Mouse (Mus musculus) urinary bladder, postnatal 14 days (tissue): ENCODE data around the gene Cdsn.

Source experiments
- DNase-seq: peaks from one replicate; pipeline ENCODE4 v3.0.0; 2021; ENCODE audit warnings: low spot score

Gene Cdsn

GRCm38 (mm10) chr17:35570836-35571235 lies 18.9 kb downstream of the Cdsn start:
- no peak for DNase-seq

GRCm38 (mm10) chr17:35571477-35571876 lies 19.5 kb downstream of the Cdsn start:
- DNase-seq, result no peak

DNA sequence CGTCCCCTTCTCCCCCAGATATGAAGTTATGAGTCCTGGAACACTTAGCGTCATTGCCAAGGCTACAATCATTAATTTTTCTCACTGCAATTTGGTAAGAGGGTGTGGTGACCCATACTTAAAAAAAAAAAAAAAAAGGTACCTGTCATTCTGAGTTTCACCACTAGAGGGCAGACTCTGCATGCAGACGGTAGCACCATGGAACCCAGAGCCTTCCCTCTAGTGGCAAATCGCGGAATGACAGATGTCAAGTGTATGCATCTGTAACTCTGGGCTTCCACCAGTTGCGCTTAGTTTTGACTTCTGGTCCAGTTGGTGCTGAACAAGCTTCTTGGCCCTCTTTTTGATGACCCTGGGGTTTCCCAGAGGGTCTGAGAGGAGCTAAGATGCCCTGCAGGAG lies 26.3 kb downstream of the Cdsn start:
- peak; percentile 89 for DNase-seq

- DNase-seq, result no peak
These were observed 31.0 kb downstream of the Cdsn start for GRCm38 (mm10) chr17:35582900-35583299.

- DNase-seq, result peak; percentile 85
These were observed 32.5 kb downstream of the Cdsn start for GRCm38 (mm10) chr17:35584330-35584937.

DNA sequence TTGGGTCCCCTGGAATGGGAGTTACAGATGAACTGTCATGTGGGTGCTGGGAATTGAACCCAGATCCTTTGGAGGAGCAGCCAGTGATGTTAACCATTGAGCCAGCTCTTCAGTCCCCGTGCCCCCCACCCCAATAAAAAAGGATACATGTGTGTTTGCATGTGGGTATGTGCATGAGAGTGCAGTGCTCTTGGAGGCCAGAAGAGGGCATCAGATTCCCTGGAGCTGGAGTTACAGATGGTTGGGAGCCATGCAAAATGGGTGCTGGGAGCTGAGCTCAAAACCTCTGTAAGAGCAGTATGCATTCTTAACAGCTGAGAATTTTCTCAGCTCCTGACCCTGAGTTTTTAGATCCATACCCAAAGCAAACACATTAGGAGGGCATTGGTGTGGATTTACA lies 35.4 kb downstream of the Cdsn start:
- DNase-seq, result no peak

DNA sequence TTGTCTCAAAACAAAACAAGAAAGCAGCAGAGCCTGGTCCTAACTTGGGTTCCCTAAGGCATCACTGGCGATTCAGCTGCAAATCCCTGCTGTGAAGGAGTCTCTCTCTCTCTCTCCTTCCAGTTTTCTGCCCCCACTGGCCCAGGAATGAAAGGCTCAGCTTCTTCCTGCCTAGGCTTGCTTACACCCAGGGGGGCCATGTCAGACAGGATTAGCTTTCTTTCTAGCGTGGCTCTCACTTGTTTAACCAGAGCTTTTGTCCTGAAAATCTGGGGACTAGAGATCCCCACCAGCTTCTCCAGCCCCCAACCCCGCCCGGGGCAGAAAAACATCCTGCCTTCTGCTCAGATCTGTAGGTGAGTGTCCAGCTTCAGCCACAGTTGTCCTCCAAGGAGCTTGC lies 36.5 kb downstream of the Cdsn start:
- no peak for DNase-seq

- peak; percentile 88 for DNase-seq
These were observed 38.7 kb downstream of the Cdsn start for GRCm38 (mm10) chr17:35590410-35591218.

- no peak for DNase-seq
These were observed 39.3 kb downstream of the Cdsn start for GRCm38 (mm10) chr17:35591219-35591578.

- no peak for DNase-seq
These were observed 39.8 kb downstream of the Cdsn start for GRCm38 (mm10) chr17:35591731-35592130.

- no peak for DNase-seq
These were observed 40.2 kb downstream of the Cdsn start for GRCm38 (mm10) chr17:35592131-35592530.

DNA sequence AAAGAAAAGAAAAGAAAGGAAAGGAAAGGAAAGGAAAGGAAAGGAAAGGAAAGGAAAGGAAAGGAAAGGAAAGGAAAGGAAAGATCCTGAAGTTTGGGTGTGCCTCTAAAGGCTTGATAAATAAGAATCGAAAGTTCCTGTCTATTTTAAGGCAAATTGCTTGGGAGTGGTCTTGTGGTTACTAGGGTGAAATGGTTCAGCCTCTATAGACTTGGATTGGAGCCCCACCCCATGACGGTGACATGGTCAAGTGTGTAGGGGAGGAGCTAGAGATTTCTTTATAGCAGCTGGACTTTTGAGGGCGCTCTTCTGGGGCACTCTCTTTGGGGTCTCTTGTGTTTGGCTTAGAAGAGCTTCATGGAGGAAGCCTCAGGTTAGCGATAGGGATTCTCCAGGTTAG lies 41.9 kb downstream of the Cdsn start:
- no peak for DNase-seq

GRCm38 (mm10) chr17:35594456-35594855 lies 42.5 kb downstream of the Cdsn start:
- DNase-seq, result no peak

- DNase-seq, result no peak
These were observed 45.5 kb downstream of the Cdsn start for GRCm38 (mm10) chr17:35597399-35597798.

- DNase-seq, result no peak
These were observed 49.3 kb downstream of the Cdsn start, which contains the start of gene Sfta2 for GRCm38 (mm10) chr17:35601249-35601648. Sfta2 (plus strand) TSS chr17:35601549.

DNA sequence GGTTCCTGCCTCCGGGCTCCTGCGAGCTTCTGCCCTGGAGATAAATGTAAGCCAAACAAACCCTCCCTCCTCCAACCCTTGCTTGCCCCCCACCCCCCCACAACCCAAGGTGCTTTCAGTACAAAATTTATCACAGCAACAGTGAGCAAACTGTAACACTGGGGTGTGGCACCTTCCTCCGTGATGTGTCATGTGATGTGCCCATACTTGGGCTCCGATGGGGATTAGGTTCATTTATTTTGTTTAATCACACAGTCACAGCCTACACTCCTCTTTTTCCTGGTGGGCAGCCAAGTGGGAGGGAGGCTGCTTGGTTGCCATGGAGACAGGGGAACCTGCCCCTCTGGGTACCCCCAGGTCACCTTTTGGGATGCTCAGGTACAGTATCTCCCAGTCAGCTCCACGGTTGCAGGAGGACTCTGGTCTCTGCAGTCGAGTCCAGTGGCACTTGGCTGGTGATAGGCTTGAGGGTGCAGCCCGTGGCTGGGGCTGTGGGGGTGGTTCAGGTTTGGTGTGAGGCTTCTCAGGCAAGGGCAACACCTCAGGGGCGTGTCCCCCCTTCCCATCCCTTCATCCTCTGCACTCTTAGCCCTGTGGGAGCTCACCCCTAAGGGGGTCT lies 49.9 kb downstream of the Cdsn start:
- DNase-seq, result no peak
